ENCODE assay signal across 10 mouse cellular contexts in genomic region chr13:51976620-51977214, GRCm38 (mm10).
DNase-seq lines count a peak whose midpoint lies in the region; ATAC-seq and TF ChIP-seq lines count a peak whose summit lies in the region.
"Had no signal": no experiment of that assay in that cellular context is flagged by ENCODE, and none has a peak within 500 bp of the region (broad histone marks: within the 10 kb centered on the region; RNA-seq: fewer than 3 reads in every experiment).

No protein-coding gene starts in this region.

- H3K27me3 ChIP-seq in hindbrain, embryonic 10.5 days (ENCODE audit: insufficient read depth, poor library complexity, severe bottlenecking), result 0 out of 2 replicates have a peak, but pooled peaks cover 13% of the 10 kb centered on the region
- H3K27me3 ChIP-seq in hindbrain, embryonic 13.5 days, result peaks cover 17% of the 10 kb centered on the region; the same call in 1 of the 2 replicates
- H3K27me3 ChIP-seq in E14TG2a.4 (ENCODE audit: insufficient read depth, low read length), result peaks cover 8% of the 10 kb centered on the region; the same call in 1 of the 2 replicates
- no peaks in the 10 kb centered on the region for H3K27me3 ChIP-seq in limb, embryonic 14.5 days (ENCODE audit: control insufficient read depth, insufficient read depth, low read length)

- no peaks in the 10 kb centered on the region for H3K36me3 ChIP-seq in hindbrain, embryonic 10.5 days
- no peaks in the 10 kb centered on the region for H3K36me3 ChIP-seq in hindbrain, embryonic 13.5 days
- no peaks in the 10 kb centered on the region for H3K36me3 ChIP-seq in E14TG2a.4 (ENCODE audit: insufficient read depth, low read length)
- no peaks in the 10 kb centered on the region for H3K36me3 ChIP-seq in limb, embryonic 14.5 days (ENCODE audit: control insufficient read depth, insufficient read depth, low read length)

- H3K9me3 ChIP-seq in hindbrain, embryonic 10.5 days, result peaks cover 8% of the 10 kb centered on the region
- peaks cover 5% of the 10 kb centered on the region; the same call in 1 of the 2 replicates for H3K9me3 ChIP-seq in hindbrain, embryonic 13.5 days
- H3K9me3 ChIP-seq in E14TG2a.4 (ENCODE audit: low read length), result peaks cover 44% of the 10 kb centered on the region
- no peaks in the 10 kb centered on the region for H3K9me3 ChIP-seq in limb, embryonic 14.5 days (ENCODE audit: control insufficient read depth, low read length)

- ATAC-seq in hindbrain, embryonic 13.5 days (ENCODE audit: low FRiP score), result no peak
- ATAC-seq in limb, embryonic 14.5 days (ENCODE audit: low FRiP score, low read depth), result no peak
- ATAC-seq in granulocyte monocyte progenitor cell, adult 5-6 weeks (replicated peaks; ENCODE audit: poor library complexity, severe bottlenecking), result no peak
- ATAC-seq: hindbrain, postnatal 0 days had no signal

- no peak for DNase-seq in hindbrain, embryonic 10.5 days (ENCODE audit: low spot score)
- no peak for DNase-seq in limb, embryonic 14.5 days (ENCODE audit: low spot score)
- DNase-seq in embryo, embryonic 10.5 days (ENCODE audit: low spot score), result no peak
- DNase-seq: adrenal gland, adult 8-10 months; spleen, adult 18-20 months had no signal

- H3K4me1 ChIP-seq in hindbrain, embryonic 10.5 days (replicated peaks), result peaks cover 38% of the 10 kb centered on the region
- peaks cover 16% of the 10 kb centered on the region for H3K4me1 ChIP-seq in hindbrain, embryonic 13.5 days (replicated peaks)
- peaks cover 46% of the 10 kb centered on the region for H3K4me1 ChIP-seq in E14TG2a.4 (replicated peaks; ENCODE audit: low read depth, low read length)
- peaks cover 8% of the 10 kb centered on the region for H3K4me1 ChIP-seq in bone marrow, adult 2 months (ENCODE audit: control insufficient read depth, insufficient read depth, low read length)
- H3K4me1 ChIP-seq in limb, embryonic 14.5 days (ENCODE audit: control insufficient read depth, insufficient read depth, low read length), result peaks cover 58% of the 10 kb centered on the region

- no peak overlapping the region for H3K9ac ChIP-seq in hindbrain, embryonic 13.5 days
- no peak overlapping the region for H3K9ac ChIP-seq in limb, embryonic 14.5 days (ENCODE audit: low read depth, low read length, severe bottlenecking)

- H3K4me2 ChIP-seq in hindbrain, embryonic 13.5 days, result no peak overlapping the region
- no peak overlapping the region for H3K4me2 ChIP-seq in limb, embryonic 14.5 days (replicated peaks; ENCODE audit: low read depth, low read length, severe bottlenecking)

- WGBS in hindbrain, embryonic 10.5 days, result 71% methylated on average over 6 of the region's 6 CpGs
- 81% methylated on average over 6 of the region's 6 CpGs for WGBS in hindbrain, embryonic 13.5 days
- WGBS in bone marrow, adult 2 months, result 70% methylated on average over 6 of the region's 6 CpGs
- WGBS in limb, embryonic 14.5 days, result 73% methylated on average over 6 of the region's 6 CpGs

- no peak overlapping the region for H3K4me3 ChIP-seq in hindbrain, embryonic 10.5 days
- no peak overlapping the region for H3K4me3 ChIP-seq in hindbrain, embryonic 13.5 days
- H3K4me3 ChIP-seq in E14TG2a.4 (replicated peaks; ENCODE audit: low read length), result peak overlapping the region; percentile 68; the same call in 1 of the 2 replicates
- H3K4me3 ChIP-seq in bone marrow, adult 2 months (replicated peaks; ENCODE audit: control insufficient read depth, low read depth, low read length), result no peak overlapping the region
- H3K4me3 ChIP-seq in limb, embryonic 14.5 days (replicated peaks; ENCODE audit: low read length), result no peak overlapping the region

- TF ChIP-seq POLR2A in bone marrow, adult 2 months (IDR thresholded peaks at IDR 0.05; ENCODE audit: borderline replicate concordance, control insufficient read depth, low read depth, low read length), result no peak
- no peak for TF ChIP-seq POLR2A in limb, embryonic 14.5 days (IDR thresholded peaks at IDR 0.05; ENCODE audit: borderline replicate concordance, extremely low read depth, insufficient read depth, insufficient read length)

- peak overlapping the region; percentile 76 for H3K27ac ChIP-seq in hindbrain, embryonic 10.5 days
- H3K27ac ChIP-seq in hindbrain, embryonic 13.5 days, result no peak overlapping the region
- peak overlapping the region; percentile 80 for H3K27ac ChIP-seq in bone marrow, adult 2 months (ENCODE audit: control insufficient read depth, insufficient read depth, low read depth, low read length, poor library complexity)
- H3K27ac ChIP-seq in limb, embryonic 14.5 days (replicated peaks; ENCODE audit: low read depth, low read length), result 0 out of 2 replicates have a peak overlapping the region, but pooled peaks have one; percentile 59
- H3K27ac ChIP-seq: hindbrain, postnatal 0 days had no signal

- TF ChIP-seq CTCF in E14TG2a.4 (conservative IDR thresholded peaks at IDR 0.05; ENCODE audit: low read length), result no peak
- no peak for TF ChIP-seq CTCF in bone marrow, adult 2 months (IDR thresholded peaks at IDR 0.05; ENCODE audit: control insufficient read depth, insufficient read depth, low read length)
